Mouse (Mus musculus) cerebellum, postnatal 10 days (tissue): ENCODE data around the gene Aldh1l2.
"Not testable (repeated sequence)": the region's sequence is repeated elsewhere in the genome, so short reads cannot be mapped to it uniquely, and the experiment has no call there.

Experiments
- DNase-seq, 2 experiments: peaks; one replicate each; pipeline ENCODE4 v3.0.0; 2021; ENCODE audit warnings: mixed read lengths in 2 of 2

Aldh1l2 gene

DNA sequence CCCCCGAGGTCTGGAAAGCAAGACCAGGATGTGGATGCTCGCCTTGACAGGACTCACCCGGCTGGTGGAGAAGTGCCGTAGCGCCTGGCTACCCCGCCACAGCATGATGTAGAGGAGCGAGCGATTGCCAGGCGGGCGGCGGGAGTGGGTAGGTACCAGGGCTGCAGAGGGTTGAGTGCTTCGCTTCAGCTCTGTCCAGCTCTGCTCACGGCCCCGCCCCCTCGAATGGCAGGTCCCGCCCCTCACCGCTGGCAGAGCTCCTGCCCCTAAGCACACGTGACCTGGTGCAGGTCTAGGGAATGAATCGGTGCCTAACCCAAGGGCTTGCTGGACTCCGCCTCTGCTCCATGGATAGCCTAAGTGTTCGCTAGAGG lies at the start of gene Aldh1l2:
Aldh1l2 (minus strand) TSS at position 231 of the 374 bp plus-strand sequence.
- DNase-seq: peak; percentile 89 to 93

DNA sequence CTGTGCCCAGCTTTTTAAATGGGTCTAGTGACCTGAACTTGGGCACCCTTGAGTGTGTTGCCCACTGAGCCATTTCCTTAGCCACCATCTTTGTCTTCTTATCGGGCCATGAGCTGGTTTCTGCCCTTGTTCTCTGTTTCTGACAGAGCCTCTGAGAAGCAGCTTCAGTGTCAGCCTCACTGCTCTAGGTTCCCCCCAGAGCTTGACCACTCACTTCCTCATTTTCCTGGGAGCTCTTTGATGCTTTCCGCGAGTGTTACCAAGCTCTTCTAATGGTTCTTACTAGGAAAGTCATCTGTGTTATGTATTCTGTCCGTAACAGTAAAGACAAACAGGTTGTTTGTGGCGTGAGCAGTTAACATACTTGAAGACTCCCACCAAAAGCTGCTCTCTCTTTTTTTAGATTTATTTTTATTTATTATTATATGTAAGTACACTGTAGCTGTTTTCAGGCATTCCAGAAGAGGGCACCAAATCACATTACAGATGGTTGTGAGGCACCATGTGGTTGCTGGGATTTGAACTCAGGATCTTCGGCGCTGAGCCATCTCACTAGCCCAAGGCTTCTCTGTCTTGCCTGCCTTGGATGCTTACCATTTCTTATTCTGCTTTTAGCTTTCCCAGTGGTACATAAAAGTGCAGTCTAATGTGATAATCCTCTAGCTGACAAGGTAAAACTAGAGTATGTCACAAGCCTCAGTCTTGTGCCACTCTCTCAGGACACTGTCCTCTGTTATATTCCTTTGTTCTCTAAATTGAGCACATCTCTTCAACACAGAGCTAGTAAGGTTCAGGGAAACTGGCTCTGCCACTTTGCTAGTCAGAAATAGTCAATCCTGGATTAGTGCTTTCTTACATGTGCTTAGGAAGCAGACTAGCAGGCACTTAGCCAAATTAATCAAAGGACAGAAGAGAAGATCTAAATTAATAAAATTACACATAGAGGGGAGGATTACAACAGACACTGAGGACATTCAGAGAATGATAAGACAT lies 31.8 kb upstream of the Aldh1l2 start:
- DNase-seq: no peak

DNA sequence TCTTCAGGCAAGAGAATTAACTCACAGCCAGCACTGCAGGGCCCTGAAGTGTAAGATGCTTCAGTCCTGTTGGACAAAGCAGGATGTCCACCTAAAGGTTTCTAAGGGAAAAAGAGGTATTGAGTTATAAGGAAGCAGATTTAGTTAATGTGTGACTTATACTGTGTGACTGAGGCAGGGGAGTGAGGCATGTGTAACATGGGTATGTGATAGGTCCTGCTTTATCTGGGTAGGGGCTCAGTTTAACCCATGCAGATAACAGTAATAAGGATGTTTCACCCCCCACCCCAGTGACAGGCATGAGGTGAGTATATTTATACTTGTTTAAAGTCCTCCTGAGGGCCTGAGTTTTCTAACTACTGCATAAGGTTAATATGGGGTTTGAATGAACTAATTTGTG lies 29.1 kb upstream of the Aldh1l2 start:
- DNase-seq: no peak

DNA sequence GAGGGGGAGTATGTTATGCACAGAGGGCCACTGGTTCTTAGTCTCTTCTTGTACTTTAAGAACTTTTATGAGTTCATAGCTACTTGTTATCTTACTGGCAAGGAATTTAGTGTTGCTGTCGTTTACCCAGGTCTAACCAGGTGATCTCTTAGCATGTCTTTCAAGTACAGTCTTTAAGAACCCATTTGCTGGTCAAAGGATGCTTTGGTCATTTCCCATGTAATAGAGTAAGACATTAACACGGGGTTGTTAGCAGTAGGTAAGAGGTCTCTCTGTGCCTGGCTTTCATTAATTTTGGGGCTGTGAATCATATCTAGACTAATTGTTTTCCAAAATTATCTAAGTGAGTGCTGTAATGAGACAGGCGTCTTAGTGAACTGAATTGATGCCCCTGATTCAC lies 11.4 kb upstream of the Aldh1l2 start:
- no peak for DNase-seq

DNA sequence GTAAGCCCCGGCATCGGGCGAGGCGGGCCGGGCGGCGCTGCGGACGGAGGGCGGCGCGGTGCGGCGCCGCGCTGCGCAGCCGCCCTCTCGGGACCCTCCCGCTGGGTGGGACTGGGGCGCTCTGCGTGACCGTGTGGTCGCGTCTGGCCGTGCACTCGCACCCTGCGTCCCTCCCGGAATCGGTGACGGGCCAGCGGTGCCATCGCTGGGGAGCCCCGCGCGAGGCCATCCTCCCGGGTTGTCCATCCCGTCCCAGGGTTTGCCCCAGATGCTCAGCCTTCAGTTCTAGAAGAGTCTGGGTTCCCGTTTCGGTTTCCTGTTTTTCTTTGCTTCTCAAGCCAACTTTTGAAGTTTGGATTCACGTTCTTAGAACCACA lies 10.2 kb upstream of the Aldh1l2 start:
- no peak for DNase-seq

DNA sequence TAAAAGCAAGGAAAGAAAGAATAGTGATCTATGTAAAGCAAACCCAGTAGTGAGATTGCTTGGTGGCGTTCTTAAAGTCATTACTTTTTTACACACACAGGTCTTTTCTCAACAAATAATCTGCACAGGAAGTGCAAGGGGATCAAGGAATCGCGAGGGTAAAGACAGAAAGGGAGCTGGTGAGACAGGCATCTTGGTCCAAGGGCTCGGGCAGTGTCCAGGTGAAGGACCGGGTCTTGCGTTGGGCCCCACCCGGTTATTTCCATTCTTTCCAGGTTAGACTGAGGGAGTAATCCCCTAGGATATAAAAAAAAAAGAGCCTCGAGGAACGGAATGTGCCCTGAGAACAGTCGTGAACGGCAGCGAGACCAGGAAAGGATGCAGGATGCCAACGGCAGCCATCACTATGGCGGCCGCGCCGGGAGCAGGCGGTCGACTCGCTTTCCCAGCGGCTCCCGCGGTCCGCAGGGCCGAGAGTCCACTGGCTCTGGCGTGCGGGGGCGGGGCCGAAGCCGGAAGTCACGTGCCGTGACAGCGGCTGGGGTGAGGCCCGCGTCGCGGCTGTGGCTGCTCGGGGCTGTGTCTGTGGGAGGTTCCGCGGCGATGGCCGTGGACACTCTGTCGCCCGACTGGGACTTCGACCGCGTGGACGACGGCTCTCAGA lies 9.6 kb upstream of the Aldh1l2 start, which contains the start of gene Washc4:
Washc4 (plus strand) TSS at position 314 of the 664 bp plus-strand sequence.
- peak; percentile 98 to 99 for DNase-seq

DNA sequence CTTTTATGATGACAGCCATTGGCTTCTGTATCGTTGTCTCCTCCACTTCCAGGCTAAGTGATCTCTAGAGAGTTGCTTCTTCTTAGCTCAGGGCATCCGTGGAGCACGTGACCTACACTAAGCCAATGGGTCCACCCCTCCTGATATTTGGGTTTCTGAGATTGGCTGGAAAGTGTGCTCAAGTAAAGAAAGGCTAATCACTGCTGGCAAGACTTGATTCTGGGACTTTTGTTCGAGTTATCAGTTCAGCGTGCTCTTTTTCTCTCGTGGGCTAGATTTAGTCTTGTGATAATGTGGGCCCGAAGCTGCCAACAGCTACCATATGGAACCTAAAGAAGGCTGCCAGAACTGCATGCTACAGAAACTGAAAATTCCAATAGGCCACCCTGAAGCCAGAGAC lies 8.3 kb upstream of the Aldh1l2 start:
- peak; percentile 22 to 32 for DNase-seq

DNA sequence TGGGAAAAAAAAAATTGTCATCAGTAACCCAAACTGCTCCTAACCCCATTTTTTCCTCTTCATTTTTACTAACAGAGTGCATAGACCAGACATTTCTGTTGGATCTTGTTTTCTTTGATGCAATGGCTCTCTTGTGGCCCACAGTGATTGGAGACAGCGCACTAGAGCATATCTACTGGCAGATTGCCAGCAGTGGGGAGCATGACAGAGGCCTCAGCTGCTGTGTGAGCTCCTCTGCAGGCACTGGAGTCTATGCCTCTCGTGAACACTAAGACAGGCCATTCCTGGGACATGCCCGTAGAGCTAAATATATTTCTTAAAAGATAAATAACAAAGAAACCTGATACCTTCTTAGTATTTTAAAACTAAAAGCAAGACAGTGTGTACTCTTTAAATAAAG lies 6.2 kb upstream of the Aldh1l2 start:
- DNase-seq: peak; percentile 53 to 58

DNA sequence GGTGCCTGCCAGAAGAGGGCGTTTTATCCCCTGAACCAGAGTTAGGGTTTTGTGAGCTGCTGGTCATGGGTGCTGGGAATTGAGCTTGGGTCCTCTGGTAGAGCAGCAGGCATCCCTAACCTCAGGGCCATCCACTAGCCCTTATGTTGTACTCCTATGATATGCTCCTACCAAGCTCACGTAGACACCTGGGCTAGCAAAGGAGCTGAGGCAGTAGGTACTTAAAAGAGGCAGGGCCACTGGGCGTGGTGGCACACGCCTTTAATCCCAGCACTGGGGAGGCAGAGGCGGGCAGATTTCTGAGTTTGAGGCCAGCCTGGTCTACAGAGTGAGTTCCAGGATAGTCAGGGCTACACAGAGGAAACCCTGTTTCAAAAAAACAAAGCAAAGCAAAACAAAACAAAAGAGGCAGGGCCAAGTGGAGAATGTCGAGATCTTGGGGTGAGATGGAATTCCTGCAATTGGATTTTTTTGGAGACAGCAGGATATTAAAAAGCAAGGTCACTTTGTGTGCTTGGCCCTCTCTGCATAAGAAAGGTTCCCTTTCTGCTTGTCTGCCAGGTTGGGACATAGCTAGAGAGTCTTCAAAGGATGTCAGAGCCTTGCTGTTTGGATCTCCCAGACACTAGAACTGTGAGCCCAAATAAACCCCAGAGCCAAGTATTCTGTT lies 5.5 kb upstream of the Aldh1l2 start:
- no peak for DNase-seq

DNA sequence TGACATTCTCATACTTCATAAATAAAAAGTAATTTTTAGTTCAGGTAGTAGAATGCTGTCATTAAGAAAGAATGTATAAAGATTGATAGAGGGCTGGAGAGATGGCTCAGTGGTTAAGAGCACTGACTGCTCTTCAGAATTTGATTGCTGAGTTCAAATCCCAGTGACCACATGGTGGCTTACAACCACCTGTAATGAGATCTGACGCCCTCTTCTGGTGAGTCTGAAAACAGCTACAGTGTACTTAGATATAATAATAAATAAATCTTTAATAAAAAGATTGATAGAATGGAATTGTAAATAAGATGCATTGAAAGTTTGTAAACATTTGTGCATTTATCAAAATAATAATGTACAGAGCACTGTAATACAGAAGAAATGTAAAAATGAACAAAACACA lies 2.5 kb upstream of the Aldh1l2 start:
- DNase-seq: no peak

DNA sequence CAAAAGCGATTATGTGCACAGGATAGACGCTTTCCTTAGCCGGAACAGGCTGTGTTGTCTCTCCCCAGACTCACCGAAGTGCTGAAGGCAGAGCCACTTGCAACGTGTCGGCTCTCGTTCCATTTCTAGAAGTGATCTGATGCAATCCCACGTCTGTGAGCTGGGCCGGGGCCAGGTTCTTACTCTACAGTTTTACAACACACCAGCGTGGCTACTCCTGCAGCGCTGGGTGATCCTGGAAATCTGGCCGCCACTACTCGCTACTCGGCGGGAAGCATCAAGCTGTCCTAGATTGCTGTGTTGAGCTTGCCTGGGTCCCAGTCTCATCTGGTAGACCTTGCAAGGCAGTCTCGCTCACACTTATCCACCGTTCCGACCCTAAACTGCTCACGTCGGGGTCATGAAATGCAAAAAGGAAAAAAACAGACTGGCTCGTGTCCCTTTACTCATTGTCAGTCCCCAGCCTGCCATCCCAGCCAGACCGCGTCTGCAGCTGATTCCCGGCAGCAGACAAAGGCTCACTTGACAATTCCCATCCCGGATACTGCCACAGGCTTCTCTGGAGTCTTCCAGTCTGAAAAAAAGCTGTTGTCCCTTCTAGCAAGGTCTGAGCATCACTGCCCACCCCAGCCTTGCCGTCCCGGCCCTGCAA lies 556 bp downstream of the Aldh1l2 start:
- peak; percentile 77 to 78 for DNase-seq

DNA sequence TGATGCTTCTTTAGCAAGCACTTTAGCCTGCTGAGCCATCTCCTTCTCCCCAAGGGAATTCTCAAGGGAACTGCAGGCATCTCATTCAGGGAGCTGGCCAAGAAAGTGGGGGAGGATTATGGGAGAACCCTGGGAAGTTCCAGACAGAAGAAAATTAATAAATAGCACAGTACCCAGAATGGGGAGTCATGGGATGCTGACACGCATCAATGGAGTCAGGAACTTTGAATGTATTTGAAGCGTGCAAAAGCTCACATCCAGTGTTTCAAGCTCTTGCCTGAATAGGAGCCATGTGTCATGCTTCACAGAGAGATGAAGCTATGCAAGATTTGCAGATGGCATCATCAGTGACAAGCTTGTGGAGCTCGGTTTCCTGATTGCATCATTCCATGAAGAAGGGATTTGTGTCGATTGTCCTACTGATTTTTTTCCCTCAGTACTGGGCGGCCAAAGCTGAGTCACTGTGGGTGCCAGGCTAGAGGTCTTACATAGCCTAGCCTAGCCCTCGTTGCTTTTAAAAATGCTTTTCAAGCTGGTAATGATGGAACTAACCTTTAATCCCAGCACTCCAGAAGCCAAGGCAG lies 3.5 kb downstream of the Aldh1l2 start:
- no peak for DNase-seq

DNA sequence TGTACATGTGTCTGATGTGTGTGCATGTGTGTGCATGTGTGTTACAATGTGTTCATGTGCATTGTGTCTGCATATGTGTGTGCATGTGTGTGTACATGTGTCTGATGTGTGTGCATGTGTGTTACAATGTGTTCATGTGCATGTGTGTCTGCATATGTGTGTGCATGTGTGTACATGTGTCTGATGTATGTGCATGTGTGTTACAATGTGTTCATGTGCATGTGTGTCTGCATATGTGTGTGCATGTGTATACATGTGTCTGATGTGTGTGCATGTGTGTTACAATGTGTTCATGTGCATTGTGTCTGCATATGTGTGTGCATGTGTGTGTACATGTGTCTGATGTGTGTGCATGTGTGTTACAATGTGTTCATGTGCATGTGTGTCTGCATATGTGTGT lies 9.7 kb downstream of the Aldh1l2 start:
- not testable (repeated sequence) for DNase-seq

DNA sequence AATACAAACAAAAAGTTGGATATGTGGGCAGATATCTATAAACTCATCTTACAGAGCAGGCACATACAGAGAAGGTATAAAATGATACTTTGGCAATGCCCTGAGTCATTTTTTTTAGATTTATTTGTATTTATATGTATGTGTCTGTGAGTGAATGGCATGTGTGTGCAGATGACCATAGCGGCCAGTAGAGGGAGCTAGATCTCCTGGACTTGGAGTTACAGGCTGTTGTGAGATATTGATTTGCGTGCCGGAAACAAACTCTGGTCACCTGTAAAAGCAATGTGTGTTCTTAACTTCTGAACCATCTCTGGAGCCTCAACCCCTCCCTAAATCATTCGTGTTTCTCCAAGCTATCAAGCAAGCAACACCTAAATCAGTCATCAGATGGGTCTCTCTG lies 12.9 kb downstream of the Aldh1l2 start:
- DNase-seq: no peak

DNA sequence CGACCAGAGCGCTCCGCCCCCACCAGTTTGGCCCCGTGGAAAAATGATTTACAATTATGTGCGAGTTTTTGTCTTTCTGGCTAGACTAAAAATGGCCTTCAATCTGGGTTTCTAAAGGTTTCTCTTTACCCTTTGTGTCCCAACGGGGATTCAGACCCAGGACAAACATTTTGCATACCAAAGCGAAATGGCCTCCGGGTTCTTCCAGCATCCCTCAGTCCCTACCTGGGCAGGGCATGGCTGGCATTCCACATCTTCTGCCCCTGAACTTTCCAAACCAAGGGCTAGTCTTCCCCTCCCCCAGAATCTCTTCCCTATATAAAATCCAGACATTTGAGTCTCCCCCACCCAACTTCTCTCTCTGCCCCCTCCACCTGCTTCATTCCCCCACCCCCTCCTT lies 20.2 kb downstream of the Aldh1l2 start:
- DNase-seq: no peak

DNA sequence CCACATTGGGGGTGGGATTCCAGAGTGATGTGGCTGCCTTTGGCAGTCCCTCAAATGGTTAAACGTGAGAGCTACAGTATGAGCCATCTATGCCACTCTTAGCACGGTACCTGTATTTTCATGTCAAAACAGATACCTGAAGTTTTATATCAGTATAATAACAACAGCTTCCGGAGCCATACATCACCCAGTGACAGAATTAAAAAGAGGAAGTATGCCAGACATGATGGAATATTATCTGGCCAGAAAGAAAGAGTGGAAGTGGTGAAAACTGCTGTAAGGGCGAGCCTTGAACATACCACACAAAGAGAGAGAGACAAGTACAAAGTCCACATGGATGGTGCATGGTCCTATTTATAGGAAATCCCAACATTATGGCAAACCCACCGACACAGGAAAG lies 22.6 kb downstream of the Aldh1l2 start:
- DNase-seq: no peak

DNA sequence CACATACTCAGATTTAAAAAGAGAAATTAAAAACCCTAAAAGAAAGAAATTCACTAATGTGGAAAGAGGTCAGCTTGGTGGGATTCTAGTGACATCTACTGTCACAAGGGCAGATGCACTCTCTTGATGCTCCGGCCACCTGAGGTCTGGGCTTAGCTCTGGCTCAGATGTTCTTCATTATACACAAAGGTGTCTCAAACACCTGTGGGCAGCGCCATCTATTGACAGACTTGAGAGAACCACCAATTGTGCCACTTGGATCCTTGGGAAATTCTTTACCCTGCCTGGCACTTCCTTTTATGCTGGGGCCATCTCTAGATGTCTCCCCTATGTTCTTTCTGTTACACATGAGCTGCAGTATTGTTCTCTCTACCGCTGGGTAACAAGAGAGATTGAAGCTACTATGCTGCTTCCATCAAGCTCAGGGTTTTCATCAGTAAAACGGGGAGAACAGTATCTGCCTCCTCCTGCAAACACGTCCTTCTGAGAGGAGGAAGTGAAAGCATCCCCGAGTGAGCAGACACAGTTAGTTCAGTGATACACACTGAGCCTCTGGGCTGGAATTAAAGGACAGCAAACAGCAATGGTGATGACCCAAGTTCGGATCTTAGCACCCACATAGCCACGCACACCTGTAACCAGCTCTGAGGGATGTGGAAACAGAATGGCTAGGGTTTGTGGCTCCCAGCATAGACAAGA lies 24.8 kb downstream of the Aldh1l2 start:
- DNase-seq: peak; percentile 33 to 40

DNA sequence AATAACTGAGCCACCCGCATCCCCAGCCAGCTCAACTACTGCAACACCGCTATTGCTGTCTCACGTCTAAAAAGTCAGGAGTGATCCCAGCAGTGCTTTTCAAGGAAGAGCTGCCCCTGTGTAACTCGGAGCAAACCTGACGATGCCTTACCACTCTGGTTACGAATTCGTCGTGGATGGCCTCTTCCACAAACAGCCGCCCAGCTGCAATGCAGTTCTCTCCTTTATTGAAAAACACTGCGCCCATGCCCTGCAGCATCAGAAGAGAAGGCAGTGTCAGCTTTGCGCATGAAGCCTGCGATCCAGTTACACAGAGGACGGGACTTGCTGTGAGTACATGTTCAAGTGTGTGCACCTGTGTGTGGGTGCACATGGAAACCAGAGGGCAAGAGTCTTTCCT lies 36.6 kb downstream of the Aldh1l2 start:
- DNase-seq: no peak

DNA sequence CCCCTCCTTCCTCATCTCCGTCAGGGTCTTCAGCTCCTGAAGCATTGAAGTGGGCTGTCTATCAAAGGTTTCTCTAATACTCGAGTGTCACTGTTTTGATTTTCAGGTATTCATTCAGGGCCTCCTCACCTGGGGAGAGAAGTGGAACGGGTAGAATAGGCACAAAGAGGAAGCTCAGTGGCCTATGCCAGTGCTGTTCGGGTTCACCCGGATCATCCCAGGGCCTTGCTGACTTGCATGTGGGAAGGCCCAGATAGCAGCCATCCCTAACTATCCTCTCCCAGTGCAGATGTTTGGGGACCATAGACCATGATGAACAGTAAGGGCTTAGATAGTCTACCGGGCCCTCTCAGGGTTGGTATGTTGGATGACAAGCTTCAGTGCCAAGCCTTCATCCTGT lies 43.4 kb downstream of the Aldh1l2 start:
- DNase-seq: no peak

DNA sequence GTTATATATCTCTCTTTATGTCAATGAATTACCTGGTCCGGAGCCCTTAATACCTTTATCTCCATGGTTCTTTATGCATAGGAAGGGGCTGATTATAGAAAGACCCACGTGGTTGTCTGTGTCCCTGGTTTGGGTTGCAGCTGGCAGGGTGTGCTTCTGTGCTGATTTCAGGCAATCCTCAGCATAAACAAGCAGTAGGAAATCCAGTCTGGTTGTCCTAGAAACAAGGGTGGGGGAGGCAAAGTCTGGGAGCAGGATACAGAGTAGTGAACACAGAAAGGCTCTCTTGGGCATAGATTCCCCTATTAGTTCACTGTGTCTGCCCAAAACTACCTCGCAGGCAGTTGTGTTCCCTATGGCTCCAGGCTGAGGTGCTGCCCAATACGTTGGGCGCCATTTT lies 56.7 kb downstream of the Aldh1l2 start:
- DNase-seq: no peak

DNA sequence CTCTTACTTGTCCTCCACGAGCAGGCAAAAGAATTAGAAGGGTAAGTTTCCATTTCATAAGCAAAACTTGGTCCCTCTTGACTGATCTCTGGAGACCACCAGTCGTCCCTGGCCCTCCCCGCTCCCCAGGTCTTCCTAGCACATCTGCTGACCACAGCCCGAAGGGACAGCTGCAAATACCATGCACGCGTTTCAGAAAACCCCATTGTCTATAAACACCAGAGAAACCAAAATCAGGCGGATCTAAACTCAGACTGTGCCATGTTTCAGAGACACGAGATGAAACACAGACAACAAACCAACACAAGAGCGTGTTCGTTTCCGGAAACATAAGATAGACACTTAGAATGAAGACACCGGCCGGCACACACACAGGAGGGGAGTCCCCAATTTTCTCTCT lies 58.7 kb downstream of the Aldh1l2 start:
- DNase-seq: no peak

DNA sequence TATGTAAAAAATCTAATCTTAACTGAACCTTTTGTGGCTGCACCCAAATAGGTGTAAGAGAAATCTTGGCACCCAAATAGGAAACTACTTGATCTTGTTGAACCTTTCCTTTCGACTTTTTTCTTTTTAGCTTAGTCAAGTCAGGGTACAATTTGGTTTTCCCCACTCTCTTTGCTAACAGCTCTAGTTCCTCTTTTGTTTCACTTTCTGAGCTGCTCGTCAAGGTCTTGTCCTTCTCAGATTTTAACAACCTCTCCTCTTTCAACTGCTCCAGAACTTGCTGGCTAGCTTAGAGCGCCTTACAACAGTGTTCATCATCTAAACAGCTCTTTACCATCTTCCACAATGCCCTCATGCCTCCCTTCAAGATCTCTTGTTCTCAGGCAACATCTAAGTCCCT lies 76.4 kb downstream of the Aldh1l2 start:
- no peak for DNase-seq
